Mouse (Mus musculus) MEL (cell line): ENCODE results near the gene Sult1a1.
A peak's percentile ranks its signal among the peaks of the same experiment; 100 is the strongest.

Experiments used
- BHLHE40 ChIP-seq: IDR thresholded peaks from 2 replicates; pipeline ENCODE4 v1.6.1; 2012; ENCODE audit warnings: low read depth, mild to moderate bottlenecking, inconsistent platforms, low read length, improper control_type of control experiment, borderline replicate concordance
- CTCF ChIP-seq, 3 experiments: IDR thresholded peaks in 2 of 3; conservative IDR thresholded peaks in 1 of 3; 2 replicates each; pipeline ENCODE4 v1.5.1; 2011 to 2012; ENCODE audit warnings: low read length in 3 of 3, low read depth in 2 of 3, mild to moderate bottlenecking in 2 of 3, improper control_type of control experiment in 1 of 3, inconsistent platforms in 1 of 3, mixed read lengths in 1 of 3, moderate library complexity in 1 of 3; ENCODE audit not compliant: control insufficient read depth in 1 of 3, insufficient read depth in 1 of 3, poor library complexity in 1 of 3, severe bottlenecking in 1 of 3
- E2F4 ChIP-seq: IDR thresholded peaks from 2 replicates; pipeline ENCODE4 v1.6.1; 2011; ENCODE audit warnings: low read depth, low read length, improper control_type of control experiment, borderline replicate concordance
- EP300 ChIP-seq, 2 experiments: IDR thresholded peaks; 2 replicates each; pipeline ENCODE4 v1.6.1; 2011; ENCODE audit warnings: improper control_type of control experiment in 2 of 2, low read length in 2 of 2, low read depth in 1 of 2, mild to moderate bottlenecking in 1 of 2
- MAX ChIP-seq: IDR thresholded peaks from 2 replicates; pipeline ENCODE4 v1.6.1; 2011; ENCODE audit warnings: low read length, improper control_type of control experiment
- MYC ChIP-seq: IDR thresholded peaks from 2 replicates; pipeline ENCODE4 v1.6.1; 2011; ENCODE audit warnings: low read depth, mild to moderate bottlenecking, low read length, improper control_type of control experiment, moderate library complexity
- POLR2A ChIP-seq, 2 experiments: IDR thresholded peaks; 2 replicates each; pipeline ENCODE4 v1.6.1; 2011 to 2012; ENCODE audit warnings: low read length in 2 of 2, mild to moderate bottlenecking in 2 of 2, control low read depth in 1 of 2, improper control_type of control experiment in 1 of 2, low read depth in 1 of 2, moderate library complexity in 1 of 2; ENCODE audit not compliant: control insufficient read depth in 1 of 2, insufficient read depth in 1 of 2, poor library complexity in 1 of 2
- RCOR1 ChIP-seq: IDR thresholded peaks from 2 replicates; pipeline ENCODE4 v1.6.1; 2012; ENCODE audit warnings: low read depth, mild to moderate bottlenecking, inconsistent platforms, low read length, improper control_type of control experiment
- SIN3A ChIP-seq: IDR thresholded peaks from 2 replicates; pipeline ENCODE4 v1.6.1; 2012; ENCODE audit warnings: low read length, improper control_type of control experiment, inconsistent platforms
- SMC3 ChIP-seq: IDR thresholded peaks from 2 replicates; pipeline ENCODE4 v1.6.1; 2011; ENCODE audit warnings: low read depth, low read length, improper control_type of control experiment
- TAL1 ChIP-seq: IDR thresholded peaks from 2 replicates; pipeline ENCODE4 v1.6.1; 2012; ENCODE audit warnings: mild to moderate bottlenecking, inconsistent platforms, low read length, moderate library complexity, mixed read lengths
- TBP ChIP-seq: IDR thresholded peaks from 2 replicates; pipeline ENCODE4 v1.8.0; 2011; ENCODE audit warnings: low read depth, low read length, improper control_type of control experiment
- ZC3H11A ChIP-seq: IDR thresholded peaks from 2 replicates; pipeline ENCODE4 v1.6.1; 2012; ENCODE audit warnings: low read depth, mild to moderate bottlenecking, inconsistent platforms, low read length, improper control_type of control experiment
- ZKSCAN1 ChIP-seq: IDR thresholded peaks from 2 replicates; pipeline ENCODE4 v1.6.1; 2012; ENCODE audit warnings: low read depth, mild to moderate bottlenecking, inconsistent platforms, low read length, improper control_type of control experiment, moderate library complexity

DNA sequence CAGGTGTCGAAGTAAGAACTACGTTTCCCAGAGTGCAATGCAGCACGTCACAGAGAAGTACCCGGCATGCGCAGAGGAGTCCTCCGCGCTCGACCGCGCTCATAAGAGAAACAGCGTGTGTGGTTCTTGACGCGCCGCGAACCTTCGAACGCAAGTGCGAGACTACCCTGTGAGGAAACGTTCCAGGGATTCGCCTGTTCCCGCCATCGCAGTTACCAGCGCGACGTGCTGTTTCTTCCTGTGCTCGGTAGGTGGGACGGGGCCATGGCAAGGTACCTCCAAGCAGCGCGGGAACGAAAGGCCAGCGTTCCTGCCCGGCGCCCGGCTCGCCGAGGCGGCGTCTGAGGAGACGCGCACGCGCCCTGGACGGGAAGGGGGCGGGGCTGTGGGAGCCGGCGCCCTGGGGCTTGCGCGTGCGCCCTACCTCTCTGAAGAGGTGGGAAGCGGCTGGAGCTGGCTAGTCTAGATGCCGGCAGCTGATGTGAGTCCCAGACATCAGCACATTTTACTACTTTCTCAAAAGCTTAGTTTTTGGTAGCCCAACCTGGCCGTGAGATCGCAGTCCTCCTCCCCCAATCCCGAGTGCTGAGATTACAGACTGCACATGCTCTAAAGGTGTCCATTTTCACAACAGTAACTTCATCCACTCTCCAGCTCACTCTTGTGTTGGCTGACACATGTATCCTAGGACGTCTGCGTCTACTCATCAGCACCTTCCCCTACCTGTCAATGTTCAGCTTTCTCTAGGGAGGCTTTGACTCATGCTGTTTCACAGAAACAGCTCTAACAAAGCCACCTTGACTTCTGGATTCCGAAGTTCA is 26.8 kb downstream of the Sult1a1 start, which contains the start of gene Sgf29:
- TF ChIP-seq MAX (peak; percentile 92), RCOR1 (no peak), POLR2A (IDR thresholded peaks at IDR 0.05; ENCODE audit: control insufficient read depth in 1 of 2, insufficient read depth in 1 of 2, low read depth in 1 of 2, low read length in 2 of 2, poor library complexity in 1 of 2) (peak; percentile 100), EP300 (IDR thresholded peaks at IDR 0.05; ENCODE audit: low read depth in 1 of 2, low read length in 2 of 2) (peak in 1 of 2 experiments; percentile 25; a peak in 1 of 4 replicates), TBP (peak; percentile 70), CTCF (IDR thresholded peaks at IDR 0.05 in 2 of 3, conservative IDR thresholded peaks at IDR 0.05 in 1 of 3; ENCODE audit: control insufficient read depth in 1 of 3, insufficient read depth in 1 of 3, low read depth in 2 of 3, low read length in 3 of 3, poor library complexity in 1 of 3, severe bottlenecking in 1 of 3) (no peak), ZC3H11A (no peak), SMC3 (no peak), SIN3A (peak; percentile 92), E2F4 (peak; percentile 64; the same call in 1 of the 2 replicates), BHLHE40 (no peak), TAL1 (no peak), MYC (peak; percentile 95), ZKSCAN1 (no peak)
